Mouse (Mus musculus) E14TG2a.4 (cell line): ENCODE measurements around the gene Frmd4b.
"Not testable (repeated sequence)": the region's sequence is repeated elsewhere in the genome, so short reads cannot be mapped to it uniquely, and the experiment has no call there.

ENCODE experiments used
- H3K27me3 ChIP-seq: 2 replicates; pipeline ENCODE4 v1.6.1; 2014; ENCODE audit warnings: low read length, control low read depth; ENCODE audit not compliant: insufficient read depth
- H3K36me3 ChIP-seq: 2 replicates; pipeline ENCODE4 v1.6.1; 2014; ENCODE audit warnings: low read length, control low read depth; ENCODE audit not compliant: insufficient read depth
- H3K4me1 ChIP-seq: replicated peaks from 2 replicates; pipeline ENCODE4 v1.6.1; 2014; ENCODE audit warnings: low read depth, low read length, control low read depth
- H3K4me3 ChIP-seq: replicated peaks from 2 replicates; pipeline ENCODE4 v1.5.1; 2014; ENCODE audit warnings: mild to moderate bottlenecking, low read length
- H3K9me3 ChIP-seq: 2 replicates; pipeline ENCODE4 v1.6.1; 2014; ENCODE audit warnings: low read length, control low read depth
- CTCF ChIP-seq: conservative IDR thresholded peaks from 2 replicates; pipeline ENCODE4 v1.5.1; 2014; ENCODE audit warnings: low read length
- NANOG ChIP-seq: IDR thresholded peaks from 2 replicates; pipeline ENCODE4 v1.6.1; 2014; ENCODE audit warnings: borderline replicate concordance, low read length, mixed read lengths
- POU5F1 ChIP-seq: IDR thresholded peaks from 2 replicates; pipeline ENCODE4 v1.6.1; 2014; ENCODE audit warnings: low read length, borderline replicate concordance

The Frmd4b gene

GRCm38 (mm10) chr6:97363846-97364245 lies 253.5 kb downstream of the Frmd4b start:
- no peaks in the 10 kb centered on the region for H3K4me1 ChIP-seq
- TF ChIP-seq POU5F1 (no peak), NANOG (no peak), CTCF (no peak)
- H3K4me3 ChIP-seq: no peak overlapping the region
- peaks cover 9% of the 10 kb centered on the region; the same call in 1 of the 2 replicates for H3K9me3 ChIP-seq
- no peaks in the 10 kb centered on the region for H3K36me3 ChIP-seq
- H3K27me3 ChIP-seq: no peaks in the 10 kb centered on the region

- not testable (repeated sequence) for H3K27me3 ChIP-seq, H3K9me3 ChIP-seq, H3K36me3 ChIP-seq, H3K4me3 ChIP-seq
- H3K4me1 ChIP-seq: peaks cover 41% of the 10 kb centered on the region
These were observed 259.7 kb downstream of the Frmd4b start for GRCm38 (mm10) chr6:97357606-97358005.

GRCm38 (mm10) chr6:97356612-97357011 lies 260.7 kb downstream of the Frmd4b start:
- peaks cover 3% of the 10 kb centered on the region; the same call in 1 of the 2 replicates for H3K9me3 ChIP-seq
- H3K36me3 ChIP-seq: no peaks in the 10 kb centered on the region
- H3K4me1 ChIP-seq: peaks cover 50% of the 10 kb centered on the region
- TF ChIP-seq CTCF (no peak), NANOG (no peak), POU5F1 (no peak)
- H3K4me3 ChIP-seq: no peak overlapping the region
- H3K27me3 ChIP-seq: no peaks in the 10 kb centered on the region

GRCm38 (mm10) chr6:97355141-97355540 lies 262.2 kb downstream of the Frmd4b start:
- no peaks in the 10 kb centered on the region for H3K27me3 ChIP-seq
- peaks cover 60% of the 10 kb centered on the region for H3K4me1 ChIP-seq
- H3K36me3 ChIP-seq: no peaks in the 10 kb centered on the region
- H3K9me3 ChIP-seq: no peaks in the 10 kb centered on the region
- TF ChIP-seq CTCF: no peak
- TF ChIP-seq POU5F1: no peak
- no peak for TF ChIP-seq NANOG
- H3K4me3 ChIP-seq: no peak overlapping the region

DNA sequence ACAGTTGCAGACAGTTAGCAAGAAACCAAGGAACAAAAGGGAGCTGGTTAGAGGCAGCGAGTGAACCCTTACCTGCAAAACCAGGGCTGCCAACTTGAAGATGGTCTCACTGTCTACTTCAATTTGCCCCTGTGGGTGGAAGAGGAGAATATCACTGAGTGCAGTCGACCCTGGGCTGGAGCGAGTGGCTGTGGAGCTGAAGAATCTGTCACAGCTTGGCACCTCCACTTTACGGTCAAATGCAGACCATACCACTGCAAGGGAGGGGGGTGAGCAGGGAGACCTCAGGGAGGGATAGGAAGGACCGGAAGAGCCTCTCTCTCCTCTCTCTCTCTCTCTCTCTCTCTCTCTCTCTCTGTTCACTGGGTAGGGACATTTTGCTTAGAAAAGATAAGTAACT lies 263.4 kb downstream of the Frmd4b start:
- Histone ChIP-seq H3K36me3 (no peaks in the 10 kb centered on the region), H3K4me1 (peaks cover 72% of the 10 kb centered on the region), H3K9me3 (no peaks in the 10 kb centered on the region), H3K27me3 (no peaks in the 10 kb centered on the region), H3K4me3 (no peak overlapping the region)
- TF ChIP-seq CTCF: no peak
- no peak for TF ChIP-seq POU5F1
- no peak for TF ChIP-seq NANOG

DNA sequence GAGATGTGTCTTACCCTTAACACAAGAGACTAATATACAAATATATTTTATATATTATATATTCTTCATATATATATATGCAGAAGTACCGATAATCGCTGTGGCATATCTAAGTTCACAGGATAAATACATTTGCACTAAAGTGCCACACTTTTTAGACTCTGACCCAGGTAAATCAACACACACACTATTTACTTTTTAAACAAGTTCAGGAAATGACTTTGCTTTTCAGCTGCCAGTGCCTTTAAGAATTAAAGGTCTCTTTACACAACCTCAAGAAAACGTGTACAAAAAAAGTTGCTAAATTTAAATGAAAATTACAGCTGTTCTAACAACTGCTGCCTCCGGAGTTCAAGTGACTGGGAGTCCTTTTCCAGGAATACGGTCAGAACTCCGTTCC lies 264.0 kb downstream of the Frmd4b start:
- Histone ChIP-seq H3K4me1 (peaks cover 73% of the 10 kb centered on the region), H3K4me3 (no peak overlapping the region), H3K36me3 (no peaks in the 10 kb centered on the region), H3K9me3 (no peaks in the 10 kb centered on the region), H3K27me3 (no peaks in the 10 kb centered on the region)
- TF ChIP-seq CTCF: no peak
- TF ChIP-seq NANOG: no peak
- TF ChIP-seq POU5F1: no peak

- TF ChIP-seq POU5F1 (no peak), CTCF (no peak), NANOG (no peak)
- Histone ChIP-seq H3K4me3 (no peak overlapping the region), H3K9me3 (no peaks in the 10 kb centered on the region), H3K27me3 (no peaks in the 10 kb centered on the region), H3K4me1 (peaks cover 73% of the 10 kb centered on the region), H3K36me3 (no peaks in the 10 kb centered on the region)
These were observed 264.7 kb downstream of the Frmd4b start for GRCm38 (mm10) chr6:97352505-97353154.

GRCm38 (mm10) chr6:97349355-97350138 lies 267.8 kb downstream of the Frmd4b start:
- no peaks in the 10 kb centered on the region for H3K36me3 ChIP-seq
- TF ChIP-seq NANOG: no peak
- TF ChIP-seq CTCF: no peak
- no peak for TF ChIP-seq POU5F1
- peaks cover 48% of the 10 kb centered on the region for H3K4me1 ChIP-seq
- H3K27me3 ChIP-seq: no peaks in the 10 kb centered on the region
- no peaks in the 10 kb centered on the region for H3K9me3 ChIP-seq
- H3K4me3 ChIP-seq: no peak overlapping the region
